Mouse (Mus musculus) lung, embryonic 16.5 days (tissue): ENCODE measurements around the gene Plac9a. TPM values are rescaled to one million over a fixed set of nuclear protein-coding genes. Genes with fewer than 3 reads are reported as not detected.
"Not testable (repeated sequence)": the region's sequence is repeated elsewhere in the genome, so short reads cannot be mapped to it uniquely, and the experiment has no call there.

ENCODE experiments used
- ATAC-seq: fragments of 200-750 bp; cut with Nextera tagmentation; 2 replicates; pipeline ENCODE4 v1.8.0; 2017; ENCODE audit warnings: low read depth, mild to moderate bottlenecking, moderate library complexity
- H3K27ac ChIP-seq: fragments of 300-500 bp; sonication (generic); 2 replicates; pipeline ENCODE4 v1.5.1; 2014; ENCODE audit warnings: mild to moderate bottlenecking, control low read depth, low read length
- H3K27me3 ChIP-seq: fragments of 300-500 bp; sonication (generic); 2 replicates; pipeline ENCODE4 v1.6.1; 2014; ENCODE audit warnings: low read depth, low read length, mixed read lengths; ENCODE audit not compliant: control insufficient read depth, insufficient read depth
- H3K36me3 ChIP-seq: fragments of 300-500 bp; sonication (generic); 2 replicates; pipeline ENCODE4 v1.6.1; 2014; ENCODE audit warnings: low read length; ENCODE audit not compliant: control insufficient read depth, insufficient read depth
- H3K4me1 ChIP-seq: fragments of 300-500 bp; sonication (generic); replicated peaks from 2 replicates; pipeline ENCODE4 v1.6.1; 2014; ENCODE audit warnings: low read length, mixed read lengths; ENCODE audit not compliant: control insufficient read depth, insufficient read depth
- H3K4me2 ChIP-seq: fragments of 300-500 bp; sonication (generic); 2 replicates; pipeline ENCODE4 v1.6.1; 2014; ENCODE audit warnings: low read depth, low read length, control low read depth
- H3K4me3 ChIP-seq: fragments of 300-500 bp; sonication (generic); 2 replicates; pipeline ENCODE4 v1.5.1; 2014; ENCODE audit warnings: mild to moderate bottlenecking, low read length, control low read depth
- H3K9ac ChIP-seq: fragments of 300-500 bp; sonication (generic); 2 replicates; pipeline ENCODE4 v1.6.1; 2014; ENCODE audit warnings: low read length, control low read depth
- H3K9me3 ChIP-seq: fragments of 300-500 bp; sonication (generic); 2 replicates; pipeline ENCODE4 v1.6.1; 2016; ENCODE audit warnings: low read length; ENCODE audit not compliant: control insufficient read depth
- WGBS: fragments of 180-500 bp; shearing (Covaris S2); extraction: QIAGEN DNeasy Blood & Tissue Kit; methylation state at CpG from one replicate; pipeline ENCODE4 v1.1.7; 2014; 5-methylcytosine and 5-hydroxymethylcytosine counted together
- polyA plus RNA-seq: library from polyadenylated mRNA; unstranded; fragments of >200 nt; fragmentation: Nextera tagmentation; extraction: Ambion mirVana; gene quantifications from 2 replicates; pipeline ENCODE4 v1.2.1, GENCODE M21; 2015

Plac9a gene
- polyA plus RNA-seq, result 5.3 and 10.5 TPM in 2 replicates

- H3K36me3 ChIP-seq, H3K4me2 ChIP-seq, H3K9me3 ChIP-seq, H3K9ac ChIP-seq, H3K27me3 ChIP-seq, H3K4me3 ChIP-seq, H3K4me1 ChIP-seq, H3K27ac ChIP-seq: not testable (repeated sequence)
- WGBS, result no CpG with 5 or more reads among the region's 10 CpGs
- 0 out of 2 replicates have a peak, but pooled peaks have one; percentile 43 for ATAC-seq
These were observed at the start of gene Plac9a for GRCm38 (mm10) chr14:25903000-25903399. Gene Plac9a, minus strand, starts transcription at chr14:25903100.

- not testable (repeated sequence) for H3K9ac ChIP-seq, H3K27me3 ChIP-seq, H3K36me3 ChIP-seq, H3K4me2 ChIP-seq, H3K9me3 ChIP-seq, H3K4me3 ChIP-seq, H3K27ac ChIP-seq, H3K4me1 ChIP-seq, ATAC-seq
- WGBS, result no CpG with 5 or more reads among the region's 8 CpGs
These were observed 35.1 kb upstream of the Plac9a start, which contains the start of gene Cphx1 for GRCm38 (mm10) chr14:25938004-25938403. Gene Cphx1, plus strand, starts transcription at chr14:25938304.

GRCm38 (mm10) chr14:25936867-25937630, 34.1 kb upstream of the Plac9a start:
- H3K27ac ChIP-seq, H3K9me3 ChIP-seq, H3K27me3 ChIP-seq, H3K4me1 ChIP-seq, H3K4me3 ChIP-seq, H3K9ac ChIP-seq, ATAC-seq, H3K36me3 ChIP-seq, H3K4me2 ChIP-seq: not testable (repeated sequence)
- no CpG with 5 or more reads among the region's 5 CpGs for WGBS

GRCm38 (mm10) chr14:25927562-25927881, 24.6 kb upstream of the Plac9a start, which contains the start of gene Tmem254a:
Gene Tmem254a, minus strand, starts transcription at chr14:25927672.
- H3K9me3 ChIP-seq, H3K4me1 ChIP-seq, H3K4me2 ChIP-seq, H3K4me3 ChIP-seq, H3K36me3 ChIP-seq, H3K27me3 ChIP-seq, H3K27ac ChIP-seq, H3K9ac ChIP-seq: not testable (repeated sequence)
- no CpG with 5 or more reads among the region's 10 CpGs for WGBS
- ATAC-seq, result peak; percentile 77

- WGBS, result no CpG with 5 or more reads among the region's 44 CpGs
- H3K4me3 ChIP-seq, H3K4me1 ChIP-seq, H3K27ac ChIP-seq, H3K9me3 ChIP-seq, H3K9ac ChIP-seq, H3K36me3 ChIP-seq, H3K4me2 ChIP-seq, H3K27me3 ChIP-seq: not testable (repeated sequence)
- ATAC-seq, result peak; percentile 89
These were observed 24.1 kb upstream of the Plac9a start for GRCm38 (mm10) chr14:25926814-25927561.

GRCm38 (mm10) chr14:25918427-25919170, 15.7 kb upstream of the Plac9a start:
- not testable (repeated sequence) for H3K9ac ChIP-seq, H3K36me3 ChIP-seq, H3K9me3 ChIP-seq, H3K27ac ChIP-seq, H3K4me1 ChIP-seq, H3K27me3 ChIP-seq, H3K4me3 ChIP-seq, H3K4me2 ChIP-seq
- WGBS, result no CpG with 5 or more reads among the region's 5 CpGs
- ATAC-seq, result peak; percentile 94

GRCm38 (mm10) chr14:25908976-25909375, 6.1 kb upstream of the Plac9a start:
- no CpG with 5 or more reads among the region's 8 CpGs for WGBS
- ATAC-seq, result peak; percentile 66; the same call in 1 of the 2 replicates
- H3K9ac ChIP-seq, result not testable (repeated sequence)

GRCm38 (mm10) chr14:25907272-25907671, 4.4 kb upstream of the Plac9a start:
- not testable (repeated sequence) for H3K27ac ChIP-seq, H3K36me3 ChIP-seq, H3K9ac ChIP-seq, H3K27me3 ChIP-seq, H3K4me2 ChIP-seq, H3K9me3 ChIP-seq, ATAC-seq, H3K4me1 ChIP-seq, H3K4me3 ChIP-seq
- no CpG with 5 or more reads among the region's 9 CpGs for WGBS

More at GRCm38 (mm10) chr14:25908976-25909375, 6.1 kb upstream of the Plac9a start:
- not testable (repeated sequence) for H3K27ac ChIP-seq, H3K4me2 ChIP-seq, H3K4me1 ChIP-seq, H3K36me3 ChIP-seq, H3K4me3 ChIP-seq, H3K9me3 ChIP-seq, H3K27me3 ChIP-seq

GRCm38 (mm10) chr14:25905243-25905642, 2.3 kb upstream of the Plac9a start:
- H3K9ac ChIP-seq, H3K4me3 ChIP-seq, H3K4me2 ChIP-seq, H3K4me1 ChIP-seq, H3K36me3 ChIP-seq, ATAC-seq, H3K27me3 ChIP-seq, H3K27ac ChIP-seq, H3K9me3 ChIP-seq: not testable (repeated sequence)
- no CpG with 5 or more reads among the region's 5 CpGs for WGBS
